Mouse (Mus musculus) liver, embryonic 14.5 days (tissue): ENCODE measurements around the gene Bcl2l11. TPM values are rescaled to one million over a fixed set of nuclear protein-coding genes. Genes with fewer than 3 reads are reported as not detected.
A peak's percentile ranks its signal among the peaks of the same experiment; 100 is the strongest.

ENCODE experiments used
- ATAC-seq: fragments of 200-750 bp; cut with Nextera tagmentation; 2 replicates; pipeline ENCODE4 v1.8.0; 2017; ENCODE audit warnings: moderate number of reproducible peaks, mild to moderate bottlenecking, moderate library complexity; ENCODE audit not compliant: insufficient read depth
- DNase-seq, 3 experiments: peaks; one replicate each; pipeline ENCODE4 v3.0.0-alpha.2; 2012 to 2013; ENCODE audit warnings: low read depth in 3 of 3, low spot score in 3 of 3
- H3K27ac ChIP-seq: fragments of 300-500 bp; sonication (generic); 2 replicates; pipeline ENCODE4 v1.5.1; 2014; ENCODE audit warnings: moderate library complexity, mild to moderate bottlenecking, control low read depth, inconsistent platforms
- H3K27me3 ChIP-seq: fragments of 300-500 bp; sonication (generic); 2 replicates; pipeline ENCODE4 v1.6.1; 2014; ENCODE audit warnings: mild to moderate bottlenecking, low read length, moderate library complexity; ENCODE audit not compliant: control insufficient read depth, insufficient read depth
- H3K36me3 ChIP-seq: fragments of 300-500 bp; sonication (generic); replicated peaks from 2 replicates; pipeline ENCODE4 v1.6.1; 2014; ENCODE audit warnings: low read depth; ENCODE audit not compliant: control insufficient read depth, insufficient read depth
- H3K4me1 ChIP-seq, 2 experiments: fragments of 200-500 bp in 1 of 2; fragments of 300-500 bp in 1 of 2; sonication (generic) in 1 of 2; replicated peaks; 2 replicates each; pipeline ENCODE4 v1.6.1; 2012 to 2014; ENCODE audit warnings: antibody characterized with exemption in 1 of 2, inconsistent platforms in 1 of 2, low read length in 1 of 2; ENCODE audit not compliant: control insufficient read depth in 2 of 2, insufficient read depth in 2 of 2
- H3K4me2 ChIP-seq: fragments of 300-500 bp; sonication (generic); 2 replicates; pipeline ENCODE4 v1.6.1; 2014; ENCODE audit warnings: low read depth, mild to moderate bottlenecking, control low read depth, moderate library complexity
- H3K4me3 ChIP-seq, 2 experiments: fragments of 200-500 bp in 1 of 2; fragments of 300-500 bp in 1 of 2; sonication (generic) in 1 of 2; 2 replicates each; pipeline ENCODE4 v1.5.1; 2012 to 2014; ENCODE audit warnings: low read depth in 2 of 2, low read length in 2 of 2, mild to moderate bottlenecking in 2 of 2, control low read depth in 1 of 2, inconsistent platforms in 1 of 2, moderate library complexity in 1 of 2; ENCODE audit not compliant: insufficient read depth in 1 of 2
- H3K9ac ChIP-seq: fragments of 300-500 bp; sonication (generic); replicated peaks from 2 replicates; pipeline ENCODE4 v1.6.1; 2014; ENCODE audit warnings: mild to moderate bottlenecking, control low read depth, moderate library complexity
- H3K9me3 ChIP-seq: fragments of 300-500 bp; sonication (generic); 2 replicates; pipeline ENCODE4 v1.6.1; 2016; ENCODE audit warnings: low read length, mixed read lengths; ENCODE audit not compliant: control insufficient read depth
- CTCF ChIP-seq: IDR thresholded peaks from 2 replicates; pipeline ENCODE4 v1.5.1; 2016; ENCODE audit warnings: antibody characterized with exemption, low read depth, control low read depth
- EP300 ChIP-seq: IDR thresholded peaks from 2 replicates; pipeline ENCODE4 v1.6.1; 2016; ENCODE audit warnings: antibody characterized with exemption, low read depth
- WGBS: fragments of 180-500 bp; shearing (Covaris S2); extraction: QIAGEN DNeasy Blood & Tissue Kit; methylation state at CpG from one replicate; pipeline ENCODE4 v1.1.7; 2014; ENCODE audit not compliant: insufficient replicate concordance; 5-methylcytosine and 5-hydroxymethylcytosine counted together
- polyA plus RNA-seq, 2 experiments: library from polyadenylated mRNA; depleted of rRNA in 1 of 2; stranded (reverse) in 1 of 2; unstranded in 1 of 2; fragments of >200 nt; fragmentation: Nextera tagmentation in 1 of 2; extraction: Ambion mirVana in 1 of 2; gene quantifications; 2 replicates each; pipeline versions ENCODE4 v1.2.1 to v1.2.3; 2012 to 2014

Bcl2l11 gene
- polyA plus RNA-seq, 2 experiments, result 3.3 to 4.5 TPM

DNA sequence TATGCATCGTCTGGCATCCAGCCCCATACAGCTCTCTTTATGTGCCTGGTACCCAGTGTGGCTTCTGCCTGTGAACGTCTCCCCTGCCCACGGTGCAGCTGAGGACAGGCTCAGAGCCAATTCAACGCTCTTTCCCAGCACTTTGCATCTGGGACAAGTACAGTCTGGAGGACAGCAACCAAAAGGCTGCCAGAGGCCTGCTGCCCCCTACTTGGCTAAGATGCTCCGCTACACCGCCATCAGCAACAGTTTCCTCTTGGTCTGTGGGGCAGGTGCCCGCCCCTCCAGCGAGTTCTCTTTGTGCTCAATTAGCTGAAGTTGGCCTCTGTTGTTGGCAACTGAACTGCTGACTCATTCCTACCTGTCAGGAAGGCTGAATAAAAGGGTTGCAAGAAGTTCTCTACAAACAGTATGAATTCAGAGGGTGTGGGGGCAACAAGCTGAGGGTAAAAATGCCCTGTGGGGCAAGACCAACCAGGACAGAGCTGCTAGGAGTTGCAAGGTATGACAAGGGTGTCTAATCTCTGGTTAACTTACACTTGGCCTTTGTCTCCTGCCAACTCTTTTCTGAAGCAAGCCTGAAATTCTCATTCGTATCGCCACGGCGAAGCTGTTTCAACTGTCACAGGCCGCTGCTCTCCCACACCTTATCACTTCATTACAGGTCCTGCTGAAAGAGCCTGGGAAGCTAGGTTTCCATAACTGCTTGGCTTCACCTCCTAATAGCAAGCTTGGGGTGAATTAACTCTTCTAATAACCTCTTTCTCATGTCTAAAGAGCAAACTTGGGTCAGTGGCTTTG lies 41.0 kb downstream of the Bcl2l11 start:
- WGBS, result 37% methylated on average over 13 of the region's 13 CpGs
- Histone ChIP-seq H3K4me2 (peak overlapping the region; percentile 34), H3K27ac (peak overlapping the region; percentile 75)

DNA sequence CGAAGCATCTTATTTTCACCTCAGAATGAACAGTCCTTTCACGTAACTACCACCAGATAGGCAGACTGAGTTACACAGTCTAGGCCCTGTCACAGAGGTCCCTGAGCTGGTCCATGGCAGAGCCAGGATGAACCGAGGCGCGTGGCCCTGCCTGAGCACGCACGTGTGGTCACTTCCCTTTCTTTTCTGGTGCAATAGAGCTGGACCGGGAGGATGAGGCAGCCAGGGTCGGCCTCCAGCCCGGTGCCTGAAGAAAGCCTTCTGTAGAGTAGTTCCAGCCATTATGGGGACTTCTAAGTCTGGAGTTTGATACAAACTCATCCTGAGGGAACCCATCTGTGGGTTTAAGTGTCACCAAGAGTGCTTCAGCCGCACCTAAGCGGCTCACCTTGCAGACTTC lies 42.1 kb downstream of the Bcl2l11 start:
- no peak for ATAC-seq
- H3K27me3 ChIP-seq, result no peaks in the 10 kb centered on the region
- H3K4me1 ChIP-seq, result peaks cover 13 to 19% of the 10 kb centered on the region in 2 experiments
- H3K27ac ChIP-seq, result no peak overlapping the region
- TF ChIP-seq EP300, result no peak
- no peak for TF ChIP-seq CTCF
- no peak overlapping the region for H3K4me3 ChIP-seq
- WGBS, result 75% methylated on average over 12 of the region's 12 CpGs
- no peak for DNase-seq
- no peaks in the 10 kb centered on the region for H3K36me3 ChIP-seq
- H3K9me3 ChIP-seq, result no peaks in the 10 kb centered on the region
- no peak overlapping the region for H3K4me2 ChIP-seq
- no peak overlapping the region for H3K9ac ChIP-seq

More for the DNA sequence above, 41.0 kb downstream of the Bcl2l11 start:
- Histone ChIP-seq H3K9me3 (no peaks in the 10 kb centered on the region), H3K4me1 (peaks cover 13 to 17% of the 10 kb centered on the region in 2 experiments), H3K27me3 (no peaks in the 10 kb centered on the region), H3K36me3 (no peaks in the 10 kb centered on the region), H3K4me3 (no peak overlapping the region), H3K9ac (peak overlapping the region; percentile 16; the same call in 1 of the 2 replicates)
- DNase-seq, result peak; percentile 52 to 59 (median 58)
- peak; percentile 16; the same call in 1 of the 2 replicates for TF ChIP-seq CTCF
- peak; percentile 96 for TF ChIP-seq EP300
- ATAC-seq, result peak; percentile 90

DNA sequence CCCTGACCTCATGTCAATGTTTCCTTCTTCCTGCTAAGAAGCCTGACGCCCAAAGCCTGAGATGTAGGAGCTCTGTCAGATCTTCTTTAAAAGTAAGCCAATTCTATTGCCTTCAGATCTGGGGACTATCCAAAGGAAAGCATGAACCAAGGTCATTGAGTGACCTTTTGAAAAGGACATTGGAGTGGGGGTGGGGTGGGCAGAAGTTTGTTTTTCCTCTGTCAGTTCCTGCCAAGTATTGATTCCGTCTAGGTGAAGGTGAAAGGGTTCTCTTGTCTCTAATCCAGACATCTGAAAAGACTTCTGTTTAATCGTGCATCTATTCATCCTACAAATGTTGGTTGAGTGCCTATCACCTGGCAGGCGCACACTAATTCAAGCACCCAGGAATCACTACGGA lies 43.6 kb downstream of the Bcl2l11 start:
- no peaks in the 10 kb centered on the region for H3K36me3 ChIP-seq
- H3K9ac ChIP-seq, result no peak overlapping the region
- DNase-seq (no peak), ATAC-seq (no peak)
- WGBS, result 64% methylated on average over 5 of the region's 5 CpGs
- H3K4me2 ChIP-seq, result no peak overlapping the region
- H3K4me3 ChIP-seq, result no peak overlapping the region
- H3K27ac ChIP-seq, result no peak overlapping the region
- TF ChIP-seq CTCF, result no peak
- no peak for TF ChIP-seq EP300
- peaks cover 13 to 23% of the 10 kb centered on the region in 2 experiments for H3K4me1 ChIP-seq
- H3K9me3 ChIP-seq, result no peaks in the 10 kb centered on the region
- no peaks in the 10 kb centered on the region for H3K27me3 ChIP-seq

DNA sequence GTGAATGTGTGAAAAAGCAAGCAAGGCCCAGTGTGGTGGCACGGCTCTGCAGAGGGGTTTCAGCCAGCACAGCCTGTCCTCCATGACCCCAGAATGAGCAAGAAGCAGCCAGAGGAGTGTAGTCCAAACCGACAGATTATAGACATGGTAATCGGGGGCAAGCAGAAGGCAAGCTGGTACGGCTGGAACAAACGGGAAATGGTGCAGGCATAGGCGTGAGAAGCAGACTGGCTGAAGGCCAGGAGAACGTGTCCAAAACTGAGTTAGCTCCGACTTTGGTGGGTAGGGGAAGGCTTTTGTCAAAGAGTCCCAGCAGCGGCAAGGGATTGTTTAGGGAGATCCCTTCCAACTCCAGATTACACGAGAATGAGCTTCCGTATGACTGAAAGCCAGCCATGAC lies 44.1 kb downstream of the Bcl2l11 start:
- Histone ChIP-seq H3K4me2 (no peak overlapping the region), H3K9me3 (no peaks in the 10 kb centered on the region), H3K36me3 (no peaks in the 10 kb centered on the region), H3K4me3 (no peak overlapping the region), H3K9ac (no peak overlapping the region), H3K4me1 (peaks cover 13 to 24% of the 10 kb centered on the region in 2 experiments), H3K27me3 (no peaks in the 10 kb centered on the region), H3K27ac (no peak overlapping the region)
- DNase-seq (no peak), ATAC-seq (no peak)
- WGBS, result 69% methylated on average over 11 of the region's 11 CpGs
- TF ChIP-seq EP300 (no peak), CTCF (no peak)

DNA sequence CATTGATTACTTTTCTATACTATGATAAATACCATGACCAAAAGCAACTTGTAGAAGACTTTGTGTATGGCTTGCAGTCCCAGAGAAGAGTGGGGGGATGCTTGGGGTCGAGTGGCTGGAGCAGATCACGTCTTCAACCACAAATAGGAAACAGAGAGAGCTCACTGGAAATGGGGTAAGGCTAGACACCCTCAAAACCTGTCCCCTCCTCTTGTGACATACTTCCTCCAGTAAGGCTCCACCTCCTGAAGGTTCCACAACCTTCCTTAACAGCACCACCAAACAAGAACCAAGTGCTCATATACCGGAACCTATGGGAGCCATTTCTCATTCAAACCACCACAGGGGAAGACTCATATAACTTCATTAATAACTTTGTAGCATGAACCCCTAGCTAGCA lies 44.8 kb downstream of the Bcl2l11 start:
- DNase-seq, result no peak
- TF ChIP-seq CTCF, result no peak
- no peak for TF ChIP-seq EP300
- 55% methylated on average over 3 of the region's 3 CpGs for WGBS
- Histone ChIP-seq H3K4me3 (no peak overlapping the region), H3K9ac (no peak overlapping the region), H3K27me3 (no peaks in the 10 kb centered on the region), H3K36me3 (no peaks in the 10 kb centered on the region), H3K27ac (no peak overlapping the region), H3K9me3 (no peaks in the 10 kb centered on the region), H3K4me1 (peaks cover 13 to 31% of the 10 kb centered on the region in 2 experiments), H3K4me2 (no peak overlapping the region)
- no peak for ATAC-seq
